Mouse (Mus musculus) embryonic fibroblast, embryonic 13.5 days (primary cell): ENCODE results near the gene Gbx1. TPM values are rescaled to one million over a fixed set of nuclear protein-coding genes. Genes with fewer than 3 reads are reported as not detected.

Experiments
- H3K27ac ChIP-seq: 2 replicates; pipeline ENCODE4 v1.5.1; 2012; ENCODE audit warnings: low read length, control low read depth, inconsistent platforms; ENCODE audit not compliant: insufficient read depth
- H3K4me1 ChIP-seq: 2 replicates; pipeline ENCODE4 v1.6.1; 2011; ENCODE audit warnings: low read length; ENCODE audit not compliant: control insufficient read depth, insufficient read depth
- H3K4me3 ChIP-seq: 2 replicates; pipeline ENCODE4 v1.5.1; 2011; ENCODE audit warnings: mild to moderate bottlenecking, control low read depth, low read length; ENCODE audit not compliant: insufficient read depth
- CTCF ChIP-seq: IDR thresholded peaks from 2 replicates; pipeline ENCODE4 v1.5.1; 2011; ENCODE audit warnings: mild to moderate bottlenecking, control low read depth, low read length, moderate library complexity, borderline replicate concordance; ENCODE audit not compliant: insufficient read depth
- POLR2A ChIP-seq: IDR thresholded peaks from 2 replicates; pipeline ENCODE4 v1.6.1; 2011; ENCODE audit warnings: low read depth, mild to moderate bottlenecking, control low read depth, low read length, moderate library complexity
- polyA plus RNA-seq: library from polyadenylated mRNA; stranded (reverse); fragments of >200 nt; gene quantifications from 2 replicates; pipeline ENCODE4 v1.2.4, GENCODE M21; 2011; ENCODE audit warnings: low read depth; ENCODE audit not compliant: missing spikeins, insufficient read length

Gene Gbx1
- polyA plus RNA-seq, 1 experiment = not detected

- no peak overlapping the region for H3K4me3 ChIP-seq
- TF ChIP-seq CTCF (no peak), POLR2A (no peak)
- no peak overlapping the region for H3K27ac ChIP-seq
- no peaks in the 10 kb centered on the region for H3K4me1 ChIP-seq
These were observed 1.4 kb downstream of the Gbx1 start for GRCm38 (mm10) chr5:24525360-24526189.

DNA sequence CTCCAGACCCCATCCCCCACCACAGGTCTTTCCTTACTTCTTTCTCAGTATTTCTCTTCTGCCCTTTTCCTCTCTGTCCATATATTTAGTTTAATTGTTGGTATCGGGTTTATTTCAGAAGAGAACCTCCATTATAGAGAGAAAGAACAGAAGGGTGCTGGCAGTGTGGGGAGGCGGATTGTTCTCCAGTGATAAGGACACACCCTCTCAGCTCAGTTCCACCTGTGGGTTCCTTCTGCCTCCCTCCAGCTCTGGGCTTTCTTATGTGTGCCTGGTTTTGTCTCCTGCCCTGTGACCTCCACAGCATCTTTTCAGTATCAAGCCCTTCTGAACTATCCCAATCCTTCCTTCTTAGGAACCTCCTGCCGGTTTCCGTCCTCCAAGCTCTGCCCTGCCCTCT is 2.5 kb downstream of the Gbx1 start:
- no peaks in the 10 kb centered on the region for H3K4me1 ChIP-seq
- TF ChIP-seq POLR2A = no peak
- no peak for TF ChIP-seq CTCF
- H3K27ac ChIP-seq = no peak overlapping the region
- H3K4me3 ChIP-seq = no peak overlapping the region

- Histone ChIP-seq H3K4me1 (no peaks in the 10 kb centered on the region), H3K27ac (no peak overlapping the region), H3K4me3 (no peak overlapping the region)
- TF ChIP-seq POLR2A (no peak), CTCF (no peak)
These were observed 3.2 kb downstream of the Gbx1 start for GRCm38 (mm10) chr5:24523806-24524205.

DNA sequence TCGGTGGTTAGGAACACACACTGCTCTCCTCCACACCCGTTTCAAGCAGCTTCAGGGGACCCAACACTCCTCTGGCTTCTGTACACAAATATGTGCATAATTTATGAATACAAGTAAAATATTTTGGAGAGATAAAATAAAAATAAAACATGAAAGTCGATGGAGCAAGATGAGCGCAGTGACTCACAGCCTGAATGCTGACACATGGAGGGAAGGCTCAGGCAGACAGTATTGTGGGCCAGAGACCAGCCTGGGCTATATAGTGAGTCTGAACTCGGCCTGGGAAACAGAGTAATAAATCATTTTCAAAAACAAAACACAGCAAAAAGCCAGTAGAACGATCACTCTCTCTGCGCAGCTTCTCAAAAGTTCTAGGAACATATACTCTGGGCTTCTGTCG is 5.6 kb downstream of the Gbx1 start:
- Histone ChIP-seq H3K4me3 (no peak overlapping the region), H3K27ac (no peak overlapping the region), H3K4me1 (no peaks in the 10 kb centered on the region)
- no peak for TF ChIP-seq POLR2A
- TF ChIP-seq CTCF = no peak

DNA sequence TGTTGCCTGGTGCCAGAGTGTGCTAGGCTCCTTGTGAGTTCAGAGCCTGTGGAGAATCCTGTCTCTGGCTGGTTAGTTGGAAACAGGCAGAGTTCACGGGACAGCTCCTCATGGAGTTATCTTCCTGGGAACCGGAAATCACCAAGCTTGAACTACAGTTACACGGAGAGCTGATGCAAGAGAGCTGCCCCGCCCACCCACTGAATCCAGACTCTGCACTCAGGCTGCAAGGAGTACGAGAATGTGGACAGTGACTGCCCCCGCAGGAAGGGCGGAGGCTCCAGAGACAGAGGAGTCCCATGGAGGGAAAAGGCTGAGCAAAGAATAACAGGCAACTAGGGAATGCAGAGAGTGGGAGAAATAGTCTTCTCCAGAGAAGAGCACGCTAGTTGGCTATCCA is 14.7 kb downstream of the Gbx1 start:
- Histone ChIP-seq H3K27ac (no peak overlapping the region), H3K4me1 (0 out of 2 replicates have a peak, but pooled peaks cover 3% of the 10 kb centered on the region), H3K4me3 (no peak overlapping the region)
- TF ChIP-seq CTCF = no peak
- no peak for TF ChIP-seq POLR2A

DNA sequence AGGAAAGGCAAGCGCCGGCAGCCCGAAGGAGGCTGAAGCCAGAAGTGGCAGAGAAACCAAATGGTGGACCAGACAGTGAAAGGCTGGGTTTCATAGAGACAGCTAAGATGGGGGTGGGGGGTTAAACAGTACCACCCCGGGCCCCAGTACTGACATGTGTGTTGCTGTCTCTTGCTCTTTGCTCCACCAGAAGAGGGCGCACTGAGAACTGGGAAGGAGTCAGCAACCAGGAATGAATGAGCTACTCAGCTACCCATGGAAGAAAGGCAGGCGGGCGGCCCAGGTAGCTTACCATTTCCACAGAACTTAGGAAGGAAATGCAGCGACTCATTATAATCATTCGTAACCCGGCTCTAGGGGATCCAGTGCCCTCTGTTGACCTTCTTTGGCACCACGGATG is 16.4 kb downstream of the Gbx1 start:
- 0 out of 2 replicates have a peak, but pooled peaks cover 3% of the 10 kb centered on the region for H3K4me1 ChIP-seq
- no peak overlapping the region for H3K4me3 ChIP-seq
- TF ChIP-seq POLR2A (no peak), CTCF (peak; percentile 53; the same call in 1 of the 2 replicates)
- H3K27ac ChIP-seq = no peak overlapping the region

GRCm38 (mm10) chr5:24508406-24508805 is 18.6 kb downstream of the Gbx1 start:
- Histone ChIP-seq H3K27ac (no peak overlapping the region), H3K4me1 (0 out of 2 replicates have a peak, but pooled peaks cover 3% of the 10 kb centered on the region), H3K4me3 (no peak overlapping the region)
- TF ChIP-seq POLR2A (no peak), CTCF (no peak)

- Histone ChIP-seq H3K4me3 (no peak overlapping the region), H3K27ac (no peak overlapping the region), H3K4me1 (no peaks in the 10 kb centered on the region)
- TF ChIP-seq CTCF (no peak), POLR2A (no peak)
These were observed 21.5 kb downstream of the Gbx1 start for GRCm38 (mm10) chr5:24505513-24505912.

DNA sequence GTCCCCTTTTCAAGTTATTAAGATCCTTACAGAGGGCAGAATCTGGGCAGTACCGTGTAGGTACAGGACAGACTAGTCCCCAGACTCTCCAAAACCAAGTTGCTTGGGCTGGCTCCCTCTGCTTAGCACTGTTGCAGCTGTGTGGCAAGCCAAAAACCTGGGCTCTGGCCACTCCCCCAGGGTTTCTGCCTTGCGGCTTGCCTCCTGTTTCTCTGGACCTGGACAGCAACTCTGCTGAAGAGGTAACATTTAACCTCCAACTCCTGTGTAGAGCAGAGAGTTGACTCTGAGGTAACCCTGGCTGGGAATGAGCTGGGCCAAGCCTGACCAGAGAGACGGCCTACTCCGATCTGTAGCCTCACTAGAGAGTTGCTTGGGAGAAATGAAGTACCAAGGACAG is 24.2 kb downstream of the Gbx1 start:
- Histone ChIP-seq H3K4me3 (no peak overlapping the region), H3K4me1 (no peaks in the 10 kb centered on the region), H3K27ac (no peak overlapping the region)
- TF ChIP-seq CTCF = no peak

- no peak for TF ChIP-seq CTCF
- no peak for TF ChIP-seq POLR2A
- no peak overlapping the region for H3K27ac ChIP-seq
- H3K4me1 ChIP-seq = no peaks in the 10 kb centered on the region
- H3K4me3 ChIP-seq = no peak overlapping the region
These were observed 26.2 kb downstream of the Gbx1 start for GRCm38 (mm10) chr5:24500851-24501250.

GRCm38 (mm10) chr5:24499113-24499512 is 27.9 kb downstream of the Gbx1 start:
- no peak overlapping the region for H3K4me3 ChIP-seq
- no peak for TF ChIP-seq POLR2A
- TF ChIP-seq CTCF = no peak
- no peaks in the 10 kb centered on the region for H3K4me1 ChIP-seq
- H3K27ac ChIP-seq = no peak overlapping the region
